Mouse (Mus musculus) embryonic facial prominence, embryonic 11.5 days (tissue): ENCODE results near the gene Cgas. TPM values are rescaled to one million over a fixed set of nuclear protein-coding genes. Genes with fewer than 3 reads are reported as not detected.

Experiments
- ATAC-seq: fragments of 200-750 bp; cut with Nextera tagmentation; replicated peaks from 2 replicates; pipeline ENCODE4 v1.8.0; 2017; ENCODE audit warnings: low read depth; ENCODE audit not compliant: insufficient number of reproducible peaks, low FRiP score, low TSS enrichment
- DNase-seq: peaks from one replicate; pipeline ENCODE4 v3.0.0-alpha.2; 2015; ENCODE audit warnings: low spot score
- H3K27ac ChIP-seq: fragments of 300-500 bp; sonication (generic); replicated peaks from 2 replicates; pipeline ENCODE4 v1.5.1; 2014; ENCODE audit warnings: mild to moderate bottlenecking, low read depth, low read length, control low read depth
- H3K27me3 ChIP-seq: fragments of 300-500 bp; sonication (generic); 2 replicates; pipeline ENCODE4 v1.6.1; 2014; ENCODE audit warnings: mild to moderate bottlenecking, low read length, moderate library complexity, mixed read lengths; ENCODE audit not compliant: control insufficient read depth, insufficient read depth
- H3K36me3 ChIP-seq: fragments of 300-500 bp; sonication (generic); replicated peaks from 2 replicates; pipeline ENCODE4 v1.6.1; 2014; ENCODE audit warnings: low read depth, mild to moderate bottlenecking, low read length, moderate library complexity, mixed read lengths; ENCODE audit not compliant: control insufficient read depth, insufficient read depth
- H3K4me1 ChIP-seq: fragments of 300-500 bp; sonication (generic); 2 replicates; pipeline ENCODE4 v1.6.1; 2014; ENCODE audit warnings: low read length, mixed read lengths; ENCODE audit not compliant: control insufficient read depth, insufficient read depth
- H3K4me2 ChIP-seq: fragments of 300-500 bp; sonication (generic); 2 replicates; pipeline ENCODE4 v1.6.1; 2014; ENCODE audit warnings: low read depth, mild to moderate bottlenecking, control low read depth, low read length, moderate library complexity
- H3K4me3 ChIP-seq: fragments of 300-500 bp; sonication (generic); 2 replicates; pipeline ENCODE4 v1.5.1; 2014; ENCODE audit warnings: low read depth, low read length, control low read depth
- H3K9ac ChIP-seq: fragments of 300-500 bp; sonication (generic); replicated peaks from 2 replicates; pipeline ENCODE4 v1.6.1; 2014; ENCODE audit warnings: mild to moderate bottlenecking, control low read depth, low read length
- H3K9me3 ChIP-seq: fragments of 300-500 bp; sonication (generic); replicated peaks from 2 replicates; pipeline ENCODE4 v1.6.1; 2016; ENCODE audit warnings: mild to moderate bottlenecking, low read length, inconsistent platforms, mixed read lengths; ENCODE audit not compliant: control insufficient read depth
- WGBS: fragments of 180-500 bp; shearing (Covaris S2); extraction: QIAGEN DNeasy Blood & Tissue Kit; methylation state at CpG from one replicate; pipeline ENCODE4 v1.1.7; 2014; 5-methylcytosine and 5-hydroxymethylcytosine counted together
- polyA plus RNA-seq: library from polyadenylated mRNA; unstranded; fragments of >200 nt; fragmentation: Nextera tagmentation; extraction: Ambion mirVana; gene quantifications from 2 replicates; pipeline ENCODE4 v1.2.1, GENCODE M21; 2014

Gene Cgas
- polyA plus RNA-seq, 1 experiment from 2014 or later: 0.84 TPM

DNA sequence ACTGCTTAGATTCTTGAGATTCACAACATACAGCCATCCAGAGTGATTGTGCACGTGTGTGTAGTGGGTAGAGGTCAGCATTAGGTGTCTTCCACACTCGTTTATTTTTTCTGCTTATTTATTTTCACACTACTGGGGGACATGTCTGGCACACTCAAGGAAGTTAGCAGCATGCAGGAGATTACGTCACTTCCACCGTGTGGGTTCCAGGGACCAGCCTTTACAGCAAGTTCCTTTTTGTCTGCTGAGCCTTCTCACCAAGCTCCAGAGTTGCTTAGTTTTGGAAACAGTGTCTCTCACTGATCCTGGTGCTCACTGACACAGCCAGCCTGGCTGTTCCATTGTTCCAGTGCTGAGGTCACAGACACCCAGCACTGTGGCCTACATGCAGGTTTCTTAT, 8.3 kb upstream of the Cgas start:
- no peak overlapping the region for H3K4me3 ChIP-seq
- H3K9ac ChIP-seq: no peak overlapping the region
- 91% methylated on average over 4 of the region's 4 CpGs for WGBS
- ATAC-seq: no peak
- no peaks in the 10 kb centered on the region for H3K9me3 ChIP-seq
- DNase-seq: no peak
- no peaks in the 10 kb centered on the region for H3K36me3 ChIP-seq
- H3K27me3 ChIP-seq: no peaks in the 10 kb centered on the region
- H3K4me1 ChIP-seq: no peaks in the 10 kb centered on the region
- no peak overlapping the region for H3K27ac ChIP-seq
- H3K4me2 ChIP-seq: no peak overlapping the region

DNA sequence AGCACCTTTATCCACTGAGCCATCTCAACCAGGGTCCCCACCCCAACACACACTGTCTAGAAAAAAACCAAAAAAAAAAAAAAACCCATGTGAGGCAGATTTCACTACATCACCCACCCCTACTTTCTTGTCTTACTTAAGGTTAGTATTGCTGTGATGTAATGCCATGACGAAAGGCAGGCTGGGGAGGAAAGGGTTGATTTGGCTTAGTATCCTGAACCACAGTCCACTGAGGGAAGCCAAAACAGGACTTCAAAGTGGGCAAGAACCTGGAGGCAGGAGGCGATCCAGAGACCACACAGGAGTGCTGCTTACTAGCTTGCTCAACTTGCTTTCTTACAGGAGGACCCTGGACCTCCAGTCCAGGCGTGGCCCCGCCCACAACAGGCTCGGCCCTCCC, 7.4 kb upstream of the Cgas start:
- ATAC-seq (no peak), DNase-seq (no peak)
- H3K4me3 ChIP-seq: no peak overlapping the region
- H3K27me3 ChIP-seq: no peaks in the 10 kb centered on the region; the same call in 1 of the 2 replicates
- H3K36me3 ChIP-seq: no peaks in the 10 kb centered on the region
- no peaks in the 10 kb centered on the region for H3K9me3 ChIP-seq
- WGBS: 75% methylated on average over 5 of the region's 5 CpGs
- H3K9ac ChIP-seq: no peak overlapping the region
- no peak overlapping the region for H3K27ac ChIP-seq
- H3K4me1 ChIP-seq: no peaks in the 10 kb centered on the region
- no peak overlapping the region for H3K4me2 ChIP-seq

DNA sequence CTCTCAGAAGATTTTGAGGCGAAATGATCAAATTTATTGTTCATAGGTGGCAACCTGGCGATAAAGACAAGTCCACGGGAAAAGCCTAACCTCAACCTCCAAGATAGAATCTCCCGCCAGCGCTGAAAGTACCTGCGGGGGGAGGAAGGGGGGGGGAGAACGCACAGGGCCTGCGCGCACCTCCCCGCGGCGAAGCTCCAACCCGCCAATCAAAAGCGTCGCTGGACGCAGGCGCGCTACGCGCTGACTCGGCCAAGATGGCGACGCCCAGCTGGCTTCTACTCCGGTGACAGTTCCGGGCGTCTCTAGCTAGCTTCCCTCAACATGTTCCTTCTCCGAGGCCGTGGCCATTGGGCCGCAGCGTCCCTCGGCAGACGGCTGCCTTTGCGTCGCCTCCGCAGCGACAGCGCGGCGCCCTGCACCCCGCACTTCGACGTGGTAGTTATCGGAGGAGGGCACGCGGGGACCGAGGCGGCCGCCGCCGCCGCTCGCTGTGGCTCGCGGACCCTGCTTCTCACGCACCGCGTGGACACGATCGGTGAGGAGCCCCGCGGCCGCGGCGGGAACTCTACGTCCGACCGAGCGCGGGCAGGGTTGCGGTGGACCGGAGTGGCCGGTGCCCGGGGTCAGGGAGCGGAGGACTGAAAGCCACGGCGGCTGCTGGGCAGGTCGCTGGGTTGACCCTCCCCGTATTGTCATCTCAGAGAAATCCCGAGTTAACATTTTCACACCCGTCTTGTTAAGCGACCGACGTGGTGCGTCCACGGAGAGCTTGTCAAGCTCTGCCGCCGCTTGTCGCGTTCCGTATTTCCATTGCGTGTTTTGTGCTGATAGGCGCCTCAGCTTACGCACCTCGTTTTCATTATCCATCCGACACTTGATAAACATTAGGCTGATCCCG, 5.2 kb upstream of the Cgas start, which contains the start of the genes Mto1 and Gm17324:
Mto1 (plus strand) TSS at position 236 of the 901 bp plus-strand sequence.
Gm17324 (minus strand) TSS at position 814 of the 901 bp plus-strand sequence.
- no peaks in the 10 kb centered on the region for H3K4me1 ChIP-seq
- peak; percentile 95 for DNase-seq
- peak within 1 kb of the TSS; percentile 97 for H3K4me3 ChIP-seq
- peak; percentile 89 for ATAC-seq
- H3K9me3 ChIP-seq: no peaks in the 10 kb centered on the region
- H3K4me2 ChIP-seq: peak within 1 kb of the TSS; percentile 64
- peak within 1 kb of the TSS; percentile 72 for H3K27ac ChIP-seq
- peaks cover 10% of the 10 kb centered on the region for H3K27me3 ChIP-seq
- peak within 1 kb of the TSS; percentile 86 for H3K9ac ChIP-seq
- H3K36me3 ChIP-seq: no peaks in the 10 kb centered on the region
- under 1% methylated on average over 96 of the region's 96 CpGs for WGBS

DNA sequence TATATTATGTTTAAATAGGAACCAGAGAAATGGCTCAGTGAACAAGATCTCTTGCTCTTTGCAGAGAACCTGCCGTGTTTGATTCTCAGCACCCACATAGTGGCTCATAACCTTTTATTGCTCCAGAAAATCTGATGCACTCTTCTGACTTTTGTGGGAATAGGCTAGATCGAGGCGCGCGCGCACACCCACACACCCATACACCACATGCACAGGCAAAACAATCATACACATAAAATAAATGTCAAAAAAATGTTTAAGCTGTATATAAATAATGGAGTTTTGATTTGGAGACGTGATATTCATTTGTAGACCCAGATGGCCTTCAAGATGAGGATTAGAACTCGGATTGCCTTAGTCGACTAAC, 4.6 kb upstream of the Cgas start:
- DNase-seq (no peak), ATAC-seq (peak; percentile 29)
- Histone ChIP-seq H3K27ac (no peak overlapping the region), H3K9ac (peak overlapping the region; percentile 35; the same call in 1 of the 2 replicates), H3K4me1 (peaks cover 3% of the 10 kb centered on the region; the same call in 1 of the 2 replicates), H3K4me3 (peak overlapping the region; percentile 97), H3K4me2 (peak overlapping the region; percentile 48), H3K36me3 (no peaks in the 10 kb centered on the region), H3K27me3 (peaks cover 16% of the 10 kb centered on the region), H3K9me3 (no peaks in the 10 kb centered on the region)
- 24% methylated on average over 9 of the region's 9 CpGs for WGBS

DNA sequence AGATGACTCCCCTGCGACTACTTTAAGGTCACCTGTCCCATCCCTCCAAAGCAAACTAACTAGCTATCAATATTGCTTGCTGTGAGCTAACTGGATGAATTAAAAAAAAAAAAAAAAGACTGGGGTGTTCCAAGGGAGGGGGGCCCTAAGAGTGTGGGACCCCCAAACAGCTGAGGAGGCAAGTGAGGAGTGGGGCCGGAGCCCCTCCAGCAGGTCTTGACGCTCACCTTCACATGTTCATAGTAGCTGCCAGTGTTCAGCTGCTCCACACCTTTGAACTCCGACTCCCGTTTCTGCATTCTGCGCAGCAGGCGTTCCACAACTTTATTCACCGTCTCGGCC, 829 bp downstream of the Cgas start:
- WGBS: 4% methylated on average over 9 of the region's 9 CpGs
- no peaks in the 10 kb centered on the region for H3K36me3 ChIP-seq
- DNase-seq (no peak), ATAC-seq (no peak)
- H3K4me1 ChIP-seq: peaks cover 4% of the 10 kb centered on the region; the same call in 1 of the 2 replicates
- peaks cover 39% of the 10 kb centered on the region for H3K27me3 ChIP-seq
- peak overlapping the region; percentile 51 for H3K9ac ChIP-seq
- peak overlapping the region; percentile 40 for H3K4me3 ChIP-seq
- H3K4me2 ChIP-seq: peak overlapping the region; percentile 61
- H3K9me3 ChIP-seq: no peaks in the 10 kb centered on the region
- H3K27ac ChIP-seq: no peak overlapping the region

DNA sequence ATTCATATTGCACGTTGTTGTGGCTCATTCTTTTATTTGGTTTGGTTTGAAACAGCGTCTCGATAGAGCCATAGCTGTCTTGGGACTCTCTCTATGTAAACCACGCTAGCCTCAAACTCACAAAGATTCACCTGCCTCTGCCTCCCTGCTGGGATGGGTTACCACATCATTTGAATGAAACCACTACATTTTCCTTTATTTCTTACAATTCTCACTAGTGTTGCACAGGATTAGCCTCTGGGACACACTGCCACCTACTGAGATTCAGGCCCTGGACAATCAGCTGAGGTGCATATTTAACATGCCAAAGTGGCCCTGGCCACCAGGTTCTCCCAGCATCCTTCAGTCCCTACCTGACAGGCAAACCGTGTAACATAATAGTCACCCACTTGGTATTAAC, 3.6 kb downstream of the Cgas start:
- no peak overlapping the region for H3K4me3 ChIP-seq
- no peaks in the 10 kb centered on the region for H3K36me3 ChIP-seq
- no peak overlapping the region for H3K4me2 ChIP-seq
- ATAC-seq: no peak
- H3K27ac ChIP-seq: no peak overlapping the region
- H3K9me3 ChIP-seq: no peaks in the 10 kb centered on the region
- H3K4me1 ChIP-seq: peaks cover 4% of the 10 kb centered on the region; the same call in 1 of the 2 replicates
- H3K27me3 ChIP-seq: peaks cover 36% of the 10 kb centered on the region
- 65% methylated on average over 5 of the region's 5 CpGs for WGBS
- DNase-seq: no peak
- no peak overlapping the region for H3K9ac ChIP-seq

DNA sequence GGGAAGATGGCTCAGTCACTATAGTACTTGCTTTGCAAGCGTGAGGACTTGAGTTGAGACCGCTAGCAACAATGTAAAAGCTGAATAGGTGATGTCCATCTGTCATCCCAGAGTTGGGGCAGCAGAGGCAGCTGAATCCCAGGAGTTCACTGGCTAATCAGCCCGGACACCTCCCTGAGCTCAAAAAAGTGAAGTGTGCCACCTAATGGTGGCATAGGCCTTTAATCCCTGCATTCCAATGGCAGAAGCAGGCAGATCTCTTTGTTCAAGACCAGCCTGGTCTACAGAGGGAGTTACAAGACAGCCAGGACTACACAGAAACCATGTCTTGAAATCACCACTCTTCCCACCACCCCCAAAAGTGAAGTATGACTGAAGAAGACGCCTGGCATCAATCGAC, 10.6 kb downstream of the Cgas start:
- Histone ChIP-seq H3K4me1 (no peaks in the 10 kb centered on the region), H3K36me3 (no peaks in the 10 kb centered on the region), H3K9me3 (no peaks in the 10 kb centered on the region), H3K27me3 (no peaks in the 10 kb centered on the region), H3K4me2 (no peak overlapping the region), H3K4me3 (no peak overlapping the region), H3K9ac (no peak overlapping the region), H3K27ac (no peak overlapping the region)
- WGBS: 85% methylated on average over 5 of the region's 5 CpGs
- DNase-seq (no peak), ATAC-seq (no peak)

DNA sequence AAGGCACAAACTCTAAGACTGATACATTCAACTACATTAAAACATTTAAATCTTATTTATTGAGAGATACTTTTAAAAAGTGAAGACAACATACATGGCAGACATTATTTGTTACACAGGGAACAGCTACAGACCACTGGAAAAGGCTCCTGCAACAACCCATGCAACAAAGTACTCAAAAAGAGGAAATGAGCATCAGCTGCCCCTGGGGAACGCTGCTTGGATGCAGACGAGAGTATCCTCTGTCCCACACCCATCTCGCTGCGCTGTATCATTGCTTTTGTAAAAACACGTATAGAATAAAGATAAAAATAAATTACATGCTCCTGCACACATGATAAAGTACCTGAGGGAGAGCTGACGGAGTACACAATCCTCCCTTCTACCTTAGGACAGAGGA, 12.6 kb downstream of the Cgas start:
- DNase-seq (no peak), ATAC-seq (no peak)
- H3K9me3 ChIP-seq: no peaks in the 10 kb centered on the region
- WGBS: 74% methylated on average over 6 of the region's 6 CpGs
- no peak overlapping the region for H3K9ac ChIP-seq
- H3K4me3 ChIP-seq: no peak overlapping the region
- no peaks in the 10 kb centered on the region for H3K4me1 ChIP-seq
- H3K4me2 ChIP-seq: no peak overlapping the region
- no peaks in the 10 kb centered on the region for H3K27me3 ChIP-seq
- no peak overlapping the region for H3K27ac ChIP-seq
- H3K36me3 ChIP-seq: no peaks in the 10 kb centered on the region
